In the genomic region with DNA sequence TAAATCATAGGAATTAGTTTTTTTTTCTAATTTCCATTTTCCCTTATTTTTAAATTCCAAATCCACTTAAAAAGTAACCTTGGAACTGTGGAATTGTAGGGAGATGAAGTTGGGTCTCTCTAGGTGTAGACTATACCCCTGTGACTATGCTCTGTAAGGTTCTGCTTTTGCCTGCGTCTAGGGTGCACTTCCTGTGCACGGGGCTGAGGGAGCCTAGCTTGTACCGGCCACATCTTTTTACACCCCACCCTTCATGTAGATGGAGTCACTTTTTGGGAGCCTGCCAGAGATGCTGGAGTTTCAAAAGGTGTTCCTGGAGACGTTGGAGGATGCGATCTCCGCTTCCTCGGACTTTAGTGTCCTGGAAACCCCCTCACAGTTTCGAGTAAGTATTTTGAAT, we compare ENCODE assay signal across 28 mouse cellular contexts. TPM values are rescaled to one million over a fixed set of nuclear protein-coding genes. Genes with fewer than 3 reads are reported as not detected.
"Had no signal": no experiment of that assay in that cellular context is flagged by ENCODE, and none has a peak within 500 bp of the region (broad histone marks: within the 10 kb centered on the region; RNA-seq: fewer than 3 reads in every experiment).

No protein-coding gene starts in this region.

- H3K9ac ChIP-seq: kidney, embryonic 15.5 days; limb, embryonic 12.5 days; limb, embryonic 15.5 days; liver, embryonic 14.5 days; liver, postnatal 0 days; lung, embryonic 14.5 days; neural tube, embryonic 12.5 days; neural tube, embryonic 15.5 days had no signal

- ATAC-seq: intestine, postnatal 0 days; liver, postnatal 0 days; lung, postnatal 0 days had no signal

- H3K4me2 ChIP-seq: kidney, embryonic 15.5 days; limb, embryonic 12.5 days; limb, embryonic 15.5 days; liver, embryonic 11.5 days; lung, embryonic 14.5 days; midbrain, embryonic 11.5 days; neural tube, embryonic 12.5 days; neural tube, embryonic 15.5 days had no signal

- H3K27ac ChIP-seq: kidney, embryonic 15.5 days; left cerebral cortex, adult 2 months; limb, embryonic 12.5 days; limb, embryonic 15.5 days; liver, embryonic 14.5 days; macrophage; neural tube, embryonic 12.5 days; neural tube, embryonic 15.5 days had no signal

- H3K9me3 ChIP-seq: kidney, embryonic 15.5 days; limb, embryonic 12.5 days; limb, embryonic 15.5 days; neural tube, embryonic 12.5 days; neural tube, embryonic 15.5 days had no signal

- DNase-seq: kidney, adult 2 months; kidney, postnatal 10 days; kidney, postnatal 36 days; layer of hippocampus, postnatal 36 days; left cerebral cortex, postnatal 4 days; liver, postnatal 0 days; lung, embryonic 14.5 days; midbrain, embryonic 14.5 days; retina, postnatal 1 day; right cerebral cortex, postnatal 25 days; thymus, postnatal 25 days had no signal

- H3K27me3 ChIP-seq: kidney, embryonic 15.5 days; limb, embryonic 12.5 days; limb, embryonic 15.5 days; neural tube, embryonic 12.5 days; neural tube, embryonic 15.5 days had no signal

- H3K36me3 ChIP-seq: kidney, embryonic 15.5 days; neural tube, embryonic 12.5 days; neural tube, embryonic 15.5 days had no signal

- H3K4me1 ChIP-seq: kidney, embryonic 15.5 days; limb, embryonic 12.5 days; limb, embryonic 15.5 days; neural tube, embryonic 12.5 days; neural tube, embryonic 15.5 days had no signal

- H3K4me3 ChIP-seq: kidney, embryonic 15.5 days; left cerebral cortex, adult 2 months; limb, embryonic 12.5 days; limb, embryonic 15.5 days; neural tube, embryonic 12.5 days; neural tube, embryonic 15.5 days had no signal

RNA-seq across cellular contexts. Expression of a gene that starts 25.8 kb away (rescaled TPM):
- total RNA-seq: layer of hippocampus, adult 8-10 months; megakaryocyte-erythroid progenitor cell, adult 5-6 weeks had no signal
- polyA plus RNA-seq: intestine, postnatal 0 days; limb, embryonic 12.5 days; liver, embryonic 11.5 days; liver, postnatal 0 days; lung, embryonic 14.5 days; lung, postnatal 0 days; macrophage; midbrain, embryonic 11.5 days; midbrain, embryonic 14.5 days; neural tube, embryonic 12.5 days; neural tube, embryonic 15.5 days; spleen, adult 2 months; stomach, embryonic 16.5 days; thymus, postnatal 0 days had no signal
